Mouse (Mus musculus): ENCODE measurements around the gene Prss41. TPM values are rescaled to one million over a fixed set of nuclear protein-coding genes. Genes with fewer than 3 reads are reported as not detected.
"Not testable (repeated sequence)": the region's sequence is repeated elsewhere in the genome, so short reads cannot be mapped to it uniquely, and the experiment has no call there.

Gene Prss41
- 3.2 and 3.3 TPM in 2 replicates for polyA plus RNA-seq (2015; fragmentation: Nextera tagmentation; extraction: Ambion mirVana)

- no peak within 1 kb of the TSS for H3K9ac ChIP-seq
- peak; percentile 57 for ATAC-seq (replicated peaks; ENCODE audit: low FRiP score)
- no peaks in the 10 kb centered on the region for H3K9me3 ChIP-seq (replicated peaks)
- H3K27me3 ChIP-seq, result no peaks in the 10 kb centered on the region
- peaks cover 10% of the 10 kb centered on the region; the same call in 1 of the 2 replicates for H3K4me1 ChIP-seq
- H3K4me3 ChIP-seq (replicated peaks), result peak within 1 kb of the TSS; percentile 29
- no peaks in the 10 kb centered on the region for H3K36me3 ChIP-seq
- H3K4me2 ChIP-seq, result peak within 1 kb of the TSS; percentile 53
- whole genome bisulfite sequencing, result 10% methylated on average over 19 of the region's 19 CpGs
- no peak within 1 kb of the TSS for H3K27ac ChIP-seq
These were observed at the start of gene Prss41, which contains the start of gene Prss32 for GRCm38 (mm10) chr17:23843812-23844273. Gene Prss41 (minus strand): TSS chr17:23844172. Gene Prss32 (plus strand): TSS chr17:23843855.

DNA sequence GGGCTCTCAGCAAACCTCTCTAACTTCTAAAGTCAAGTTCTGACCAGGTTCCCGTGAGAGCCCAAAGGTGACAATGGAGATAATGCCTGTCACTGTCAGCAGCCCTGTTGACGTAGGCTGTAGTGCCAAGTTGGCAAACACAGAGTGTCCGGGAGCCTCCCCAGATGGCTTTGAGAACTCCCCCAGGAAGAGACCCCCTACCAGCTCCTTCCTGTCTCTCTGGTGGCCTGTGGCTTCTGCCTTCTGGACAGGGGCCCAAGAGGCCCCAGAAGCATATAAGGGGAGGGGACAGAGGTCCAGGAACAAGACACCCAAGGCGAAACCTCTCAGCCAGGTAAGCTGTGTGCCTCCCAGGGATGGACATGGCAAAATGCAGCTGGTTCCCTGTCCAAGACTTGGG is 36.6 kb upstream of the Prss41 start, which contains the start of the genes Dcpp1 and Dcpp2:
TSS of gene Dcpp1 (plus strand) at position 301 of the 400 bp plus-strand sequence.
TSS of gene Dcpp2 (plus strand) at position 305 of the 400 bp plus-strand sequence.
- H3K36me3 ChIP-seq; H3K9me3 ChIP-seq (replicated peaks); ATAC-seq (replicated peaks; ENCODE audit: low FRiP score); H3K4me2 ChIP-seq; H3K4me3 ChIP-seq (replicated peaks); H3K4me1 ChIP-seq; H3K27ac ChIP-seq; H3K27me3 ChIP-seq; H3K9ac ChIP-seq: not testable (repeated sequence)
- WGBS, result 71% methylated on average over 4 of the region's 4 CpGs

- no peak for ATAC-seq (replicated peaks; ENCODE audit: low FRiP score)
- Histone ChIP-seq H3K4me2 (no peak overlapping the region), H3K27ac (no peak overlapping the region), H3K4me3 (replicated peaks) (no peak overlapping the region), H3K36me3 (no peaks in the 10 kb centered on the region), H3K9me3 (replicated peaks) (no peaks in the 10 kb centered on the region), H3K4me1 (no peaks in the 10 kb centered on the region; the same call in 1 of the 2 replicates), H3K27me3 (no peaks in the 10 kb centered on the region), H3K9ac (no peak overlapping the region)
- 85% methylated on average over 2 of the region's 2 CpGs for WGBS
These were observed 33.2 kb upstream of the Prss41 start for GRCm38 (mm10) chr17:23877166-23877565.

DNA sequence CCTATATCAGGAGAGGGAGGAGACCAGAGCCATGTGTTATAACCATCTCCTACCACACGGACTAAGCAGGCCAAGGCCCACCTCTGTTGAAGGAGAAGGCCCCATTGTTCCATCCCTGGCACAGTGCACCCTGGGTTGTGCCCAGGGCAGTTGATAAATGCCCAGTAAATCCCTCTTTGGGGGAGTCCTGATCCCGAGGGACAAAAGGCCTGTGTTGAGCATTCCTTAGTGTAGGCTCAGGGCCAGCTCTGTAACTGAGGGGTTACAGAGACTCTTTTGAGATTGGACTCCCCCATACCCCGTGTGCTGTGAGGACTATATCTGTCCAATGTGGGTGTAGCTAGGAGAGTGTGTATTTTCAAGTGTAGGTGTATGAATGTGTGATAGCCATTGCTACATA is 32.8 kb upstream of the Prss41 start:
- no peaks in the 10 kb centered on the region for H3K36me3 ChIP-seq
- H3K9ac ChIP-seq, result no peak overlapping the region
- ATAC-seq (replicated peaks; ENCODE audit: low FRiP score), result no peak
- no peaks in the 10 kb centered on the region; the same call in 1 of the 2 replicates for H3K4me1 ChIP-seq
- no peak overlapping the region for H3K4me2 ChIP-seq
- WGBS, result 56% methylated on average over 3 of the region's 3 CpGs
- no peak overlapping the region for H3K27ac ChIP-seq
- no peaks in the 10 kb centered on the region for H3K27me3 ChIP-seq
- H3K4me3 ChIP-seq (replicated peaks), result no peak overlapping the region
- H3K9me3 ChIP-seq (replicated peaks), result no peaks in the 10 kb centered on the region

DNA sequence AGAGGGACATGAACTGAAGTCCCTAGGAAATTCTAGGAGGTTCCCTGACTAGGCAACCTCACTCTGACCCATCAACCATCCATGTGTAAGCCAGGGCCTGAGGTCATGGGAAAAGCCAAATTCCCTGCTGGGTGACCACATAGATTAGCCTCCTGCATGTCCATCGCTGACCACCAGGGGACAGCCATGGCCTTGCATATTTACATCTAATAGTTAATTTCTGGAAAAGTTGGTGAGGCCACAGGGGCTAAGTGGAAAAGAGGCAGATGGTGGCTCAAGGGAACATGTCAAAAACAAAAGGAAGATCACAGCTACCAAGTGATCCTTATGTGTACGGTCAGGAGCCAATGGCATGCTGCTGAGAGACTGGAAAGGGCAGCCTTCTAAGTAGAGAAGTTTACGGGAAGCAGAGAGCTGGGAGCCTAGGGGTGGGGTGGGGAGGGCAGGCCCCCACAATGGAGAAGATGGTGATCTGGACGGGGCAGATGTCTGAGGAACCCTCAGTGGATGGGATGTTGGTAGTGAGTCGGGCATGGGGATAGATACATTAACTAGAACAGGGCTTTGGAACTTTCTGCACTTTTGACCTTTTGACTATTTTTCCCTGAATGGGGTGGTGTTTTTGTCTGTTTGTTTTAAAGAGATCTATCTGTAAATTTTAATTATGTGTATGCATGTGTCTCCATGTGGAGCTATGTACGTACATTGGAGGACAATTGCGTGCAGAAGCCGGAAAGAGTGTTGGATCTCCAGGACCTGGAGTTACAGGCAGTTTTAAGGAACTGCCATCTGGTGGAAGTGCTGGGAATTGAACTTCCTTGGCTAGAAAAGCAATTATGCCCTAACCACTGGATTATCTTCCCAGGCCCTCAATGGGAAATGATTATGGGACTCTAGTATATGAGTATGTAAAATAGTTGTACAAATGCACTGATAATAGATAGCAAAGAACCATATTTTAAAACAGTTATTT is 30.2 kb upstream of the Prss41 start:
- no peak overlapping the region for H3K9ac ChIP-seq

GRCm38 (mm10) chr17:23868513-23868912 is 24.5 kb upstream of the Prss41 start:
- 85% methylated on average over 11 of the region's 11 CpGs for WGBS
- Histone ChIP-seq H3K4me2 (no peak overlapping the region), H3K4me3 (replicated peaks) (no peak overlapping the region)

More for the DNA sequence above, 30.2 kb upstream of the Prss41 start:
- no peaks in the 10 kb centered on the region; the same call in 1 of the 2 replicates for H3K4me1 ChIP-seq
- H3K27ac ChIP-seq, result no peak overlapping the region
- H3K4me3 ChIP-seq (replicated peaks), result no peak overlapping the region
- 43% methylated on average over 8 of the region's 8 CpGs for WGBS
- H3K4me2 ChIP-seq, result no peak overlapping the region
- no peaks in the 10 kb centered on the region for H3K27me3 ChIP-seq
- ATAC-seq (replicated peaks; ENCODE audit: low FRiP score), result peak; percentile 36; the same call in 1 of the 2 replicates
- H3K9me3 ChIP-seq (replicated peaks), result no peaks in the 10 kb centered on the region
- H3K36me3 ChIP-seq, result no peaks in the 10 kb centered on the region

DNA sequence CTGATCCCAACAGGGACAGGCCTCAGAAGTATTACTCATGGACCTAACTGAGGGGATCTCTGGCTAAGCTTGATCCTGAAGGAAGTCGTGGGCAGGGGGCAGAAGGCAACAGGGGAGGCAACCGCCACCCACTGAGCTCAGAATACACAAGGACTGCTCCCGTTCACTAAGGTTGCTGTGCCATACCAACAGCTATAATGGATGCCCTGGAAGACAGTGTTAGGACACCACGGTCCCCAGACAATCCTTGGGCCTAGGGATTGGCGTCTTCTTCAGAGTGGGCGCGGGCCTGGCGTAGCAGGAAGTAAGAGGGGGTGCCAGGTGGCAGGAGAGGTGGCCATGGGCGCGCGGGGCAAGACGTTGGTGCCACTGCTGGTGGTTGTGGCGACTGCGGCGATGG is 23.8 kb upstream of the Prss41 start, which contains the start of gene Prss21:
TSS of gene Prss21 (plus strand) at position 301 of the 400 bp plus-strand sequence.
- no peak within 1 kb of the TSS for H3K27ac ChIP-seq
- no peak within 1 kb of the TSS for H3K9ac ChIP-seq
- no peaks in the 10 kb centered on the region for H3K27me3 ChIP-seq
- H3K4me2 ChIP-seq, result no peak within 1 kb of the TSS
- H3K36me3 ChIP-seq, result no peaks in the 10 kb centered on the region
- no peaks in the 10 kb centered on the region for H3K4me1 ChIP-seq
- H3K4me3 ChIP-seq (replicated peaks), result no peak within 1 kb of the TSS
- 83% methylated on average over 15 of the region's 15 CpGs for WGBS
- no peak for ATAC-seq (replicated peaks; ENCODE audit: low FRiP score)
- no peaks in the 10 kb centered on the region for H3K9me3 ChIP-seq (replicated peaks)

More at GRCm38 (mm10) chr17:23868513-23868912, 24.5 kb upstream of the Prss41 start:
- H3K36me3 ChIP-seq, result no peaks in the 10 kb centered on the region
- no peaks in the 10 kb centered on the region for H3K9me3 ChIP-seq (replicated peaks)
- no peak overlapping the region for H3K9ac ChIP-seq
- no peak for ATAC-seq (replicated peaks; ENCODE audit: low FRiP score)
- H3K27ac ChIP-seq, result no peak overlapping the region
- no peaks in the 10 kb centered on the region for H3K27me3 ChIP-seq
- no peaks in the 10 kb centered on the region for H3K4me1 ChIP-seq

GRCm38 (mm10) chr17:23862926-23863325 is 19.0 kb upstream of the Prss41 start:
- H3K4me2 ChIP-seq, result no peak overlapping the region
- no peaks in the 10 kb centered on the region for H3K4me1 ChIP-seq
- H3K36me3 ChIP-seq, result no peaks in the 10 kb centered on the region
- no peak for ATAC-seq (replicated peaks; ENCODE audit: low FRiP score)
- WGBS, result 90% methylated on average over 4 of the region's 4 CpGs
- no peaks in the 10 kb centered on the region for H3K27me3 ChIP-seq
- H3K9ac ChIP-seq, result no peak overlapping the region
- H3K4me3 ChIP-seq (replicated peaks), result no peak overlapping the region
- H3K27ac ChIP-seq, result no peak overlapping the region
- no peaks in the 10 kb centered on the region for H3K9me3 ChIP-seq (replicated peaks)

DNA sequence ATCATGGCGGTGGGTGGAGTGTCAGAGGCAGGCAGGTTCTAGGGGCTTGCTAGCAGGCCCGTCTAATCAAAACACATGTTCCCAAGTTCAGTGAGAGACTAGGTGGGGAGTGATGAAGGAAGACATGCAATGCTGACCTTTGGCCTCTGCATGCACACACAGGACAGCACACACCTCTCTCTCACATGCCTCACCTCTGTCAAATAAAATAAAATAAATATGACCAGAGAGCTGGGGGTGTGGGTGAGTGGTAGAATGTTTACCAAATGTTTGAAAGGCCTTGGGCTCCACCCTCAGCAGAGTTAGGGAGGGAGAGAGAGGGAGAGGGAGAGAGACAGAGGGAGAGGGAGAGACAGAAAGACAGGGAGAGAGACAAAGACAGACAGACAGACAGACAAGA is 13.9 kb upstream of the Prss41 start:
- WGBS, result 78% methylated on average over 2 of the region's 2 CpGs
- Histone ChIP-seq H3K27me3 (no peaks in the 10 kb centered on the region), H3K4me1 (no peaks in the 10 kb centered on the region), H3K4me2 (no peak overlapping the region), H3K4me3 (replicated peaks) (no peak overlapping the region), H3K27ac (no peak overlapping the region), H3K9ac (no peak overlapping the region), H3K36me3 (no peaks in the 10 kb centered on the region), H3K9me3 (replicated peaks) (no peaks in the 10 kb centered on the region)
- no peak for ATAC-seq (replicated peaks; ENCODE audit: low FRiP score)

DNA sequence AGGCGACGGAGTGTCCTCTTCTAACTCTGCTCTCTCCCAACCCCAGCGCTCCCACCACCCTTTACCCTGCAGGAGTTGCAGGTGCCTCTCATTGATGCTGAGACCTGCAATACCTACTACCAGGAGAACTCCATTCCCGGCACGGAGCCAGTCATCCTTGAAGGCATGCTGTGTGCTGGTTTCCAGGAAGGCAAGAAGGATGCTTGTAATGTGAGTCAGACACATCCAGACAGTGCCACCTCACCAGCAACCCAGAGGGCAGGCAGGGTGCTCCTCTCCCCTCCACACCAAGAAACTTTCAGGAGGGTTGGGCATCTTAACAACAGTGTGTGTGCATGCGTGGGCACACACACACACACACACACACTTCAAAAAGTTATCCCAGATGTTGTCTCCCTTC is 13.2 kb upstream of the Prss41 start:
- no peak overlapping the region for H3K9ac ChIP-seq
- no peak overlapping the region for H3K27ac ChIP-seq
- H3K9me3 ChIP-seq (replicated peaks), result no peaks in the 10 kb centered on the region
- ATAC-seq (replicated peaks; ENCODE audit: low FRiP score), result no peak
- no peak overlapping the region for H3K4me3 ChIP-seq (replicated peaks)
- WGBS, result 74% methylated on average over 6 of the region's 6 CpGs
- H3K27me3 ChIP-seq, result no peaks in the 10 kb centered on the region
- no peaks in the 10 kb centered on the region for H3K36me3 ChIP-seq
- H3K4me2 ChIP-seq, result no peak overlapping the region
- H3K4me1 ChIP-seq, result no peaks in the 10 kb centered on the region

DNA sequence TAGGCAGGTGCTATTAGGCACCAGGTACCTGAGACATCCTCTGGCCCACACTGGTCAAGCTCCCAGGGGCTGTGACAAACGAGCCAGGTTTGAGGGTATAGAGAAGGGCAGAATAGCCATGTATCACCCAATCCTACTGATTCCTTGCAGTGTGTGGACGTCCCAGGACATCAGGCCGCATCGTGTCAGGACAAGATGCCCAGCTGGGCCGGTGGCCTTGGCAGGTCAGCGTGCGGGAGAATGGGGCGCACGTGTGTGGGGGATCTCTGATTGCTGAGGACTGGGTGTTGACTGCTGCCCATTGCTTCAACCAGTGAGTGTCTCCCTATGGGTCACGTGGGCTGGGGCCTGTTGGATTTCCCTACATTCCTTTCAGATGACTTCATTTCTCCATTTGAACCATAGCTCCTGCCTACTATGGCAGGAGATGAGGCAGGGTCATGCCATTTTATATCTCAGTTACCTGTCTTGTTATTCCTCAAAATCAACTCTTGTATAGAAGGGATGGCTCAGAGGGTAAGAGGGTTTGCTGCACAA is 10.3 kb upstream of the Prss41 start:
- Histone ChIP-seq H3K36me3 (no peaks in the 10 kb centered on the region), H3K27me3 (no peaks in the 10 kb centered on the region), H3K9ac (no peak overlapping the region), H3K4me3 (replicated peaks) (no peak overlapping the region), H3K4me2 (no peak overlapping the region), H3K27ac (no peak overlapping the region), H3K9me3 (replicated peaks) (no peaks in the 10 kb centered on the region), H3K4me1 (no peaks in the 10 kb centered on the region)
- no peak for ATAC-seq (replicated peaks; ENCODE audit: low FRiP score)
- WGBS, result 85% methylated on average over 10 of the region's 10 CpGs

GRCm38 (mm10) chr17:23853292-23853691 is 9.3 kb upstream of the Prss41 start:
- H3K9ac ChIP-seq, result no peak overlapping the region
- H3K36me3 ChIP-seq, result no peaks in the 10 kb centered on the region
- peak; percentile 36 for ATAC-seq (replicated peaks; ENCODE audit: low FRiP score)
- no peaks in the 10 kb centered on the region for H3K9me3 ChIP-seq (replicated peaks)
- no peak overlapping the region for H3K27ac ChIP-seq
- H3K4me3 ChIP-seq (replicated peaks), result no peak overlapping the region
- H3K4me1 ChIP-seq, result no peaks in the 10 kb centered on the region
- whole genome bisulfite sequencing, result 37% methylated on average over 5 of the region's 5 CpGs
- H3K27me3 ChIP-seq, result no peaks in the 10 kb centered on the region
- no peak overlapping the region for H3K4me2 ChIP-seq

Measured in kidney, embryonic 15.5 days (tissue).